Mouse (Mus musculus) lung, adult 2 months (tissue): Measurements from ENCODE around the gene Mup19.
"Not testable (repeated sequence)": the region's sequence is repeated elsewhere in the genome, so short reads cannot be mapped to it uniquely, and the experiment has no call there.

Experiments
- CTCF ChIP-seq: fragments of 200-500 bp; IDR thresholded peaks from 2 replicates; pipeline ENCODE4 v1.5.1; 2011; ENCODE audit warnings: mild to moderate bottlenecking, low read length, control low read depth; ENCODE audit not compliant: insufficient read depth
- POLR2A ChIP-seq: fragments of 200-500 bp; IDR thresholded peaks from 2 replicates; pipeline ENCODE4 v1.6.1; 2011; ENCODE audit warnings: low read depth, mild to moderate bottlenecking, control low read depth, low read length, borderline replicate concordance; ENCODE audit errors: extremely low read depth

GRCm38 (mm10) chr4:61808926-61809325, 26.9 kb upstream of the Mup19 start:
- TF ChIP-seq POLR2A, CTCF: not testable (repeated sequence)
